Mouse (Mus musculus): ENCODE results near the gene Hdac6.
A peak's percentile ranks its signal among the peaks of the same experiment; 100 is the strongest.

Gene Hdac6

DNA sequence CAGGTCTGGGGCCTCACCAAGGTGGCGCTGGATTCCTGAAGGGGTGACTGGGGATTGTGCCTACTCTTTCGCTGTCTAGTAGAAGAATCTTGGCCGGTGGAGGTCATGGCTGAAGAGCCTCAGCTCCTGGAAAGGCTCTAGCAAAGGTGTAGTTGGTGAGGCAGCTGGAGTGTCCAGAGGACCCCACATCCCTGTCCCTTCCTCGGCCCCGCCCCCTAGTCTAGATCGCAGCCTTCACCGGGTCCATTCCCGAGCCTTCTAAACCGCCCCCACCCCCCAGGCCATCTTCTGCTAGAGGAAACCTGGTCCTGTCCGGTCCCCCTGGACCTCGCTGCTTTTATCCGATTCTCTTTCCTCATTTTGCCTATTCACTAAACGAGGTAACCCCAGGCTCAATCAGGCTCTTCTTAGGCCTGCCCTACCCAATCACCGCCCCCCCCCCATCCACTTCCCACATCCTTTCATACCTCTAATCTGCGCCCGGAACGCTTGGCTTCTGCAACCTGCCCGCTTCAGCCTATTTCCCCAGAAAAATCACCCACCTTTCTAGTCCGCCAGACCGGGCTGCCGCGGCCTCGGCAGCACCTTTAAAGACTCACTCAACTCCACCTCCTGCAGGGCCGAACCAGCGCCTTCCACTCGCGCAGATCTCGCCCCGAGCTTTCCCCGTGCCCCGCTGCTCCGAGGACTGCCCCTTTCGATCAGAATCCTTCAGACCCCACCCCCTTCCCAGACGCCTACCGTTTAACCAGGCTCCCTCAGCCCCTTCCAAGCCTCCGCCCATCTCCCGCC, at the start of gene Hdac6:
Hdac6 (minus strand) TSS at position 782 of the 792 bp plus-strand sequence.
- peak; percentile 11 for DNase-seq (ENCODE audit: low spot score)

DNA sequence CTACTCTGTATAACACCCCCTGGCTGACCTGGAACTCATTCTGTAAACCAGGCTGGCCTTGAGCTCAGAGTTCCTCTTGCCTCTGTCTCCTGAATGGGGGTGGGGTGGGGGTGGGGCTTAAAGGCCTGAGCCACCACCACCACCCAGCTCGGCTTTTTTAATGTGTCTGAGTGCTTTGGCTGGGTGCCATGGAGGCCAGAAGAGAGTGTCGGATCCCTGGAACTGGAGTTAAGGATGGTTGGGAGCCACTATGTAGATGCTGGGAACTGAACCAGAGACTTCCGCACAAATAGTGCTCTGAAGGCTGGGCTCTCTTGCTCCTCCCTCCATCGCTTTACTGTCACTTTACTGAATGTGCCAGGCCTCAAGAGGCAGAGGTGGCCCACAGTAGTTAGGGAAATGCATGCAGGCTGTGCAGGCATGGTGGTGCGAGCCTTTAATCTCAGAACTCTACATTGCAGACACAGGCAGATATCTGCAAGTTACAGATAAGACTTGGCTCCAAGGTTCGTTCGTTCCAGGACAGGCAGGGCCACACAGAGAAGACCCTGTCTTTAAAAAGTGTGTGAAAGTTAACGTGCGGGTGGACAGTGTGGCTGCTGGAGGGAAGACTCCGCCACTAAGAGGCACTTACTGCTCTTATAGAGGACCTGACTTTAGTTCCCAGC, 45.5 kb upstream of the Hdac6 start:
- no peak for DNase-seq (ENCODE audit: low spot score)

- DNase-seq (ENCODE audit: low spot score): no peak
These were observed 44.8 kb upstream of the Hdac6 start for GRCm38 (mm10) chrX:7992379-7993067.

DNA sequence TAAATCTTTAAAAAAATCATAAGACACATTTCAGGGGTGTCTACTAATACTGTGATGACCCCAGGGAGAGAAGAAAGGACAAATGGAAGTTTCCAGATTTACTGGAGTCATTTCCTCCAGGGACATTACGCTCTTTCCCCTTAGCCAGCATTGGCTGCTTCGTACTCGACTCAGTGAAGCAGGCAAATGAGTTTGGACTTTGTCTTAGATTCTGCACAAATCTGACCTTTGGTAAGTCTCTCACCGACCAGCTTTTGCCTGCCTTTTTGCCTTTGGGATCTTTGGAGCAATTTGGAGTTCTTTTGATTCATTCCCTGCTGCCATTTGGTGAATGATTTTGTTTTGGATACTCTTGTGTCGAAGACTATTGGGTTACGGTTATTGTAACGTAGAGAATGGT, 33.7 kb upstream of the Hdac6 start:
- no peak for DNase-seq (ENCODE audit: low spot score)

DNA sequence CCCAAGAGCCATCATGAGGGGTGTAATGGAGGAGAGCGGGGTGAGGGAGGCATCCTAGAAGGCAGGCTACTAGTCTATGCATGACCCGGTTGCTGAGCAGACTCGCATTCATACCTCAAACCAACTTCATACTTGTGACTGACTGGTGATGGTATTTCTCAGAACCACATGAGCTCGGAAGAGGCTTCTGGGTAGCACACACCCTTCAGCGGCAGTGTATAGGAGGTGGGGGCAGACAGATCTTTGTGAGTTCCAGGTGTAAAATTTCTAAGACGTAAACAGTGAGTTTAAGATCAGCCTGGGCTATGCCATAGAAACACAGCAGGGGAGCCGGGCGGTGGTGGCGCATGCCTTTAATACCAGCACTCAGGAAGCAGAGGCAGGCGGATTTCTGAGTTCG, 30.2 kb upstream of the Hdac6 start, which contains the start of gene Gata1:
Gata1 (minus strand) TSS at position 180 of the 400 bp plus-strand sequence.
- no peak for DNase-seq (ENCODE audit: low spot score)

DNA sequence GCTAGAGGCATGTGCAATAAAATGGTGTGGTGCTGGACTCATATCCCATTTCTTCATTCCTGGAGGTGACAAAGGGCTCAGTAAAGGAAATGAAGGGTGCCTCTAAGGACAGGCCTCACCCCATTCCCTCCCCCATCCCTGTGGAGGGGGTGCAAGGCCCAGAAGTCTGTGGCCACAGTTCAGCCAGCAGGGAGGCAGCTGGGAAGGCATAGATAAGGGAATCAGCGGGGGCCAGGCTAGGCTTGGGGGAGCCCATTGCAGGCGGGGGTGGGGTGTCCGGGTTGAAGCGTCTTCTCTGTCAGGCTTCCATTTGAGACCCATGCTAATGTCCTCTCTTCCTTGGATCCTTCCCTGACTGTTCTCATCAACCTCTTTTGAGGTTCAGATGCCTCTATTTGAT, 23.6 kb upstream of the Hdac6 start:
- DNase-seq (ENCODE audit: low spot score): no peak

DNA sequence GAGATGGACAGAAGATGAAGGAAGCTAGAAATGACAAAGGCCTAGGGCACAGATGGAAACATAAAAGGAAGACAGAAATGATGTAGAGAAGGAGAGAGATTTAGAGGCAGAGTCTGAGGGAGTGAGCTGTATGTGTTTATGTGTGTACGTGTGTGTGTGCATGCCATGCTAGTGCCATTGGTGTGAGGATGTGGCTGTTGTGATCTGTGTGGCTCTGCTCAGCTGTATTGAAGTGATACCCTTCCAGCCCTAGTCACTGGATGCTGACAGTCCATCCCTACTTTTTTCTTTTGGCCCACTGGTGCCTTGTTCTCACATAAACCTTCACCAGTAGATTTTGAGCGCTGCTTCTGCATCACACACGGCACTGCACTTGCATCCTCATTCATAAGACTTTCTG, 21.2 kb upstream of the Hdac6 start:
- DNase-seq (ENCODE audit: low spot score): no peak

- DNase-seq (ENCODE audit: low spot score): no peak
These were observed 20.5 kb upstream of the Hdac6 start for GRCm38 (mm10) chrX:7968226-7968625.

- DNase-seq (ENCODE audit: low spot score): no peak
These were observed 20.0 kb upstream of the Hdac6 start for GRCm38 (mm10) chrX:7967596-7968201.

- no peak for DNase-seq (ENCODE audit: low spot score)
These were observed 18.5 kb upstream of the Hdac6 start for GRCm38 (mm10) chrX:7966161-7966560.

DNA sequence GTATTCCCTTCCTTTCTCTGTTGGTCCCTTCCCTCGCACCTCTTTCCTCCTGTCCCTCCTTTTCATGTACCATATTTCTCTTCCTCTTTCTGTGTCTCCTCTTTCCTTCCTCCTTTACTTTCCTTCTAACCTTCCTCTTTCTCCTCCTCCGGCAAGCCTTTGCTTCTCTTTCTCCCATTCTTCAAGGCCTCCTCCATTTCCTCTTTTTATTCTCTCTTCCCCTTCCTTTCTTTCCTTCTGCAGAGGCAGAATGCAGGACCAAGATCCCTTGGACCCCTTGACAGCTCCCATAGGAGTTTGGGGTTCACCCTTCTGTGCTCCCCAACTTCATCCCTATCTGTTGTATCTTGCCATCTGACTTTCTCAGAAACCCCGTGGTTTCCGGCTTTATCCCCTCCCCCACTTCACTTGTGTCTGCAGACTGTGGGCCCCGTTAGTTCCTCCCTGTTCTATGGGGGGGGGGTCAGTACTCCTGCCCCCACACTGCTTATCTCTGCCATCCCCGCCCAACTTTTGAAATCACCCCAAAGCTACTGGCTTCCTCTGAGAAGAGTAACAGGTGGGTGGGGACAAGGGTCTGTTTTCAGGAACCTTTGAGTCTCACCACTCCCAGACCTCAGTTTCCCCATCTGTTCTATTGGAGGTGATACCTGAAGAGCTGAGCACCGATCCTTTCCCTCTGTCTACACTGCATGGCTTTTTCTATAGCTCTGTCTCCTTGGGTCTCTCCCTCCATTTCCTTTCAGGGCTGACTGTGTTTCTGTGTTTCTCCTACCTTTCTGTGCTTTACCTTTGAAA, 16.3 kb upstream of the Hdac6 start:
- DNase-seq (ENCODE audit: low spot score): no peak

DNA sequence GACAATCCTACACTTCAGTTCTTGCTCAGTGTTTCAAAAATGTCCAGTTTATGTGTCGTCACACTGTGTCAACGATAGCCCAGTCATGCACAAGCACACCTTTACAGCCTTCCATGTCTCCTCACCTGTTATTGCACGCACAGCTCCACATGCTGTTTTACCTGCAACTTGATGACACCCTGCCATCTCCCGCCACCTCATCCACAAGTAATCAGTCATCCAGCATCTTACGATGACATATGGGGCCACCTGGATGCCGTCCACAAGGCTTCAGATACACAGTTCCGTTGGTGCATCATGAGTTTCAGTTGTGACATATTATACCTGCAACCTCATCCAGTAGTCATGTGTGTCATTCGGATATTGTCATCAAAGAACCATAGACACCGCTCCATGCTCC, 11.2 kb upstream of the Hdac6 start:
- no peak for DNase-seq (ENCODE audit: low spot score)

DNA sequence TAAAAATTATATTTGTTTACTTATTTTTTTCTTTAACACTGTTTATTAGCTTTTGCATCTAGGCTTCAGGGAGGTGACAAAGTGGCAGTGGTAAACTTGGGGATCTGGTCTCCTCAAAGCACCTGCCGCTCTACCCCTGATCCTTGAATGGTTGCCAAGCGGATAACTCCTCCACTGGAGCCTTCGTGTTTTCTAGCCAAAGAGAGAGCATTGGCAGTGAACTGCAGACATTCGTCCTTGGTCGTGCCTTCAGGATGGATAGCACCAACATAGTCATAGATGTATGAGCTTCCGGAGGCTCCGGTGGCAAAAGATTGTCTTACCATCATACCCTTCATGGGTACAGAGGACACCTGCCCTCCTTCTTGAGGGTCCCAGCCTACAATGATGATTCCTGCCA, 2.4 kb upstream of the Hdac6 start:
- no peak for DNase-seq (ENCODE audit: low spot score)

GRCm38 (mm10) chrX:7947900-7948492, 307 bp upstream of the Hdac6 start:
- DNase-seq (ENCODE audit: low spot score): peak; percentile 94

- no peak for DNase-seq (ENCODE audit: low spot score)
These were observed 2.1 kb downstream of the Hdac6 start for GRCm38 (mm10) chrX:7945618-7946017.

DNA sequence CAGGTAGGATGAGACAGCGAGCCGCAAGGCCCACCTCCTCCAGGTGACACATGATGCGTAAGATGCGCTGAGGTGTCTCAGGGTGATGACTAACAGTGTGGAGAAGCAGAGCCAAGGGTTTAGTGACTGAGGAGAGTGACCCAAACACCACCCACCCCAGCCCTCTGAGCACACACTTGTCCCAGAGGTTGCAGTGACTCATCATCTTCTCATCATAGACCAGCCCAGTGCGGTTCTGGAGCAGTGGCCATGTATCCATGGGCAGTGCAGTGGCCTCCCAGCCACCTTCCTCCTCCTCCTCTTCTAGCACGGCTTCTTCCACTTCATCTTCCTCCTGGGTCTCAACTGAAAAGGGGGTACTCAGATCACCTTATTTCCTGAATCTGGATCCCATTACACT, 10.0 kb downstream of the Hdac6 start:
- DNase-seq (ENCODE audit: low spot score): no peak

DNA sequence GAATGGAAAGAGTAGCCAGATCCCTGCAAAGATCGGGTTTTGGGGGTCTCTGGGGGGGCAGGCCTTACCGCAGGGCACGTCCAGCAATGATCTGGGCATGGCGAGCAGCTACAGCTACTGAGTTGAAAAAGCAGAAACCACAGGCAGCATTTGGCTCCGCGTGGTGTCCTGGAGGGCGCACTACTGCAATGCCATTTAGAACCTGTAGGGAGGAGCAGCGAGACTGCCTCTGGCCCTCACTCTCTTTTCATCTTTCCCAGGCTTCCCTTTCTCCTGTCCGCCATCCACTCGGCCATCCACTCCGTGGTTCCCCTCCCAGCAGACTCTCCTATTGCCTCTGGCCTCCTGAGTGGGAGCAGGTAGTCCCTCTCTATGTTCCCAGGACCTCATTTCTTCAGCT, 10.8 kb downstream of the Hdac6 start:
- DNase-seq (ENCODE audit: low spot score): peak; percentile 11

DNA sequence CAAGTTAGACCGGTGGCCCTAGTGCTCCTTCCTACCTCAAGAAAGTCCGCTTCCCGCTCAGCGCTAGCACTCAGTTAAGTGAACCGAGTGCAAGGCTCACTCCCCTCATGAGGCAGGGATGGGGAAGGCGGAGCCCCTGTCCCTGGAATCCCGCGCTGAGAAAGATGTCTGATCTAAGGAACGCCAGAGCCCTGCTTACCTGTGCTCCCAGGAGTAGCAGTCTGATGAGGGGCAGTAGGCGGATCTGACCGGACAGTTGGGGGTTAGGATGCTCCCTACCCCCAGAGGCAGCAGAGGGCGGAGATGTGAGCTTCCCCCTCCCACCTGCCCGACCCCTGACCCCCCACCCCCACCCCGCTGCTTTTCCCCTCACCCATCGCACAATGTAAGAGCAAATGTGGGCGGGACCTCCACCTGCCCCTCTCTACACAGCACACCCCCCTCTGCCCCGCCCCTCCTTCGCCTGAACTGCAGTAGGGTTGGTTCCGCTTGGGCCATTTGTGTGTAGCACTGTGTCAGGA, 19.4 kb downstream of the Hdac6 start, which contains the start of gene Eras:
Eras (minus strand) TSS at position 338 of the 521 bp plus-strand sequence.
- DNase-seq (ENCODE audit: low spot score): no peak

GRCm38 (mm10) chrX:7927116-7927515, 20.6 kb downstream of the Hdac6 start:
- DNase-seq (ENCODE audit: low spot score): no peak

DNA sequence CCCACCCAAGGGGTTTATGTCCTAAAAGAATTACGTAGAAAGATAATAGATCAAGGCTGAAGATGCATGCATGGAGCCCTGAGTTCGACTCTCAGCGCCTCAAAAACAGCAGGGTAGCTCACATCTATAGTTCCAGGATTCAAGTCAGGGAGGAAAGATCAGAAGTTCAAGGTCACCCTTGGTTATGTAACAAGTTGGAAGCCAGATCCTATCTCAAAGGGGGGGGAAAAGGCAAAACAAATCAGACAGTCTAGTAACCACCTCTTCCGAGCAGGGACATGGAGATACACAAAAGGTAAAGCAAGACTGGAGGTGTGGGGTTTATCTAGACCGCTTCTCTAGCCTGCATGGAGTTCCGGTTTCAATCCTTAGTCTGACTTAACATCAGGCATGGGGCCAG, 21.4 kb downstream of the Hdac6 start:
- DNase-seq (ENCODE audit: low spot score): no peak

GRCm38 (mm10) chrX:7922032-7922431, 25.7 kb downstream of the Hdac6 start:
- peak; percentile 33 for DNase-seq (ENCODE audit: low spot score)
